Mouse (Mus musculus): ENCODE data around the gene Spats2l.

- no peak for TF ChIP-seq POLR2A (IDR thresholded peaks at IDR 0.05; ENCODE audit: borderline replicate concordance, low read depth, low read length)
- no peak for TF ChIP-seq CTCF (IDR thresholded peaks at IDR 0.05; ENCODE audit: low read depth, low read length)
These were observed 94.7 kb downstream of the Spats2l start for GRCm38 (mm10) chr1:57868651-57869050.
